Mouse (Mus musculus): ENCODE measurements around the gene Wtip. TPM values are rescaled to one million over a fixed set of nuclear protein-coding genes. Genes with fewer than 3 reads are reported as not detected.

Gene Wtip
- polyA plus RNA-seq, 1 experiment = 43.3 TPM

- peaks cover 92% of the 10 kb centered on the region for H3K36me3 ChIP-seq (ENCODE audit: control insufficient read depth, insufficient read depth, low read length, poor library complexity, severe bottlenecking)
- TF ChIP-seq CTCF (IDR thresholded peaks at IDR 0.05; ENCODE audit: low read depth, low read length) = no peak
- no peak for TF ChIP-seq POLR2A (IDR thresholded peaks at IDR 0.05; ENCODE audit: insufficient read depth, low read length)
- no peak for TF ChIP-seq EP300 (IDR thresholded peaks at IDR 0.05; ENCODE audit: insufficient read depth, low read depth, low read length)
- H3K27ac ChIP-seq (ENCODE audit: insufficient read depth, low read length) = no peak overlapping the region
- no peaks in the 10 kb centered on the region for H3K27me3 ChIP-seq (ENCODE audit: control insufficient read depth, insufficient read depth, low read length, poor library complexity, severe bottlenecking)
- H3K4me3 ChIP-seq (ENCODE audit: low read depth, low read length) = no peak overlapping the region
- H3K4me1 ChIP-seq (ENCODE audit: control insufficient read depth, insufficient read depth, low read length) = no peaks in the 10 kb centered on the region
- H3K9ac ChIP-seq (ENCODE audit: low read depth, poor library complexity, severe bottlenecking) = no peak overlapping the region
- peaks cover 4% of the 10 kb centered on the region for H3K9me3 ChIP-seq (replicated peaks; ENCODE audit: control insufficient read depth, insufficient read depth, low read length, poor library complexity, severe bottlenecking)
These were observed 14.1 kb upstream of the Wtip start for GRCm38 (mm10) chr7:34147193-34147592.

- Histone ChIP-seq H3K9me3 (replicated peaks; ENCODE audit: control insufficient read depth, insufficient read depth, low read length, poor library complexity, severe bottlenecking) (no peaks in the 10 kb centered on the region), H3K36me3 (ENCODE audit: control insufficient read depth, insufficient read depth, low read length, poor library complexity, severe bottlenecking) (peaks cover 50% of the 10 kb centered on the region), H3K27me3 (ENCODE audit: control insufficient read depth, insufficient read depth, low read length, poor library complexity, severe bottlenecking) (no peaks in the 10 kb centered on the region), H3K4me1 (ENCODE audit: control insufficient read depth, insufficient read depth, low read length) (no peaks in the 10 kb centered on the region), H3K27ac (ENCODE audit: insufficient read depth, low read length) (no peak overlapping the region), H3K9ac (ENCODE audit: low read depth, poor library complexity, severe bottlenecking) (no peak overlapping the region), H3K4me3 (ENCODE audit: low read depth, low read length) (no peak overlapping the region)
- TF ChIP-seq POLR2A (IDR thresholded peaks at IDR 0.05; ENCODE audit: insufficient read depth, low read length) (no peak), CTCF (IDR thresholded peaks at IDR 0.05; ENCODE audit: low read depth, low read length) (no peak), EP300 (IDR thresholded peaks at IDR 0.05; ENCODE audit: insufficient read depth, low read depth, low read length) (no peak)
These were observed 8.1 kb upstream of the Wtip start for GRCm38 (mm10) chr7:34141123-34141522.

- Histone ChIP-seq H3K27me3 (ENCODE audit: control insufficient read depth, insufficient read depth, low read length, poor library complexity, severe bottlenecking) (no peaks in the 10 kb centered on the region), H3K4me3 (ENCODE audit: low read depth, low read length) (no peak overlapping the region), H3K27ac (ENCODE audit: insufficient read depth, low read length) (no peak overlapping the region), H3K36me3 (ENCODE audit: control insufficient read depth, insufficient read depth, low read length, poor library complexity, severe bottlenecking) (peaks cover 36% of the 10 kb centered on the region), H3K4me1 (ENCODE audit: control insufficient read depth, insufficient read depth, low read length) (no peaks in the 10 kb centered on the region), H3K9me3 (replicated peaks; ENCODE audit: control insufficient read depth, insufficient read depth, low read length, poor library complexity, severe bottlenecking) (no peaks in the 10 kb centered on the region), H3K9ac (ENCODE audit: low read depth, poor library complexity, severe bottlenecking) (no peak overlapping the region)
- TF ChIP-seq EP300 (IDR thresholded peaks at IDR 0.05; ENCODE audit: insufficient read depth, low read depth, low read length) = no peak
- TF ChIP-seq CTCF (IDR thresholded peaks at IDR 0.05; ENCODE audit: low read depth, low read length) = no peak
- no peak for TF ChIP-seq POLR2A (IDR thresholded peaks at IDR 0.05; ENCODE audit: insufficient read depth, low read length)
These were observed 6.4 kb upstream of the Wtip start for GRCm38 (mm10) chr7:34139493-34139892.

GRCm38 (mm10) chr7:34134336-34134735 is 1.3 kb upstream of the Wtip start:
- Histone ChIP-seq H3K4me1 (ENCODE audit: control insufficient read depth, insufficient read depth, low read length) (no peaks in the 10 kb centered on the region), H3K9ac (ENCODE audit: low read depth, poor library complexity, severe bottlenecking) (no peak overlapping the region), H3K36me3 (ENCODE audit: control insufficient read depth, insufficient read depth, low read length, poor library complexity, severe bottlenecking) (no peaks in the 10 kb centered on the region), H3K27me3 (ENCODE audit: control insufficient read depth, insufficient read depth, low read length, poor library complexity, severe bottlenecking) (no peaks in the 10 kb centered on the region), H3K4me3 (ENCODE audit: low read depth, low read length) (no peak overlapping the region), H3K9me3 (replicated peaks; ENCODE audit: control insufficient read depth, insufficient read depth, low read length, poor library complexity, severe bottlenecking) (no peaks in the 10 kb centered on the region), H3K27ac (ENCODE audit: insufficient read depth, low read length) (no peak overlapping the region)
- TF ChIP-seq EP300 (IDR thresholded peaks at IDR 0.05; ENCODE audit: insufficient read depth, low read depth, low read length) = no peak
- TF ChIP-seq POLR2A (IDR thresholded peaks at IDR 0.05; ENCODE audit: insufficient read depth, low read length) = no peak
- no peak for TF ChIP-seq CTCF (IDR thresholded peaks at IDR 0.05; ENCODE audit: low read depth, low read length)

DNA sequence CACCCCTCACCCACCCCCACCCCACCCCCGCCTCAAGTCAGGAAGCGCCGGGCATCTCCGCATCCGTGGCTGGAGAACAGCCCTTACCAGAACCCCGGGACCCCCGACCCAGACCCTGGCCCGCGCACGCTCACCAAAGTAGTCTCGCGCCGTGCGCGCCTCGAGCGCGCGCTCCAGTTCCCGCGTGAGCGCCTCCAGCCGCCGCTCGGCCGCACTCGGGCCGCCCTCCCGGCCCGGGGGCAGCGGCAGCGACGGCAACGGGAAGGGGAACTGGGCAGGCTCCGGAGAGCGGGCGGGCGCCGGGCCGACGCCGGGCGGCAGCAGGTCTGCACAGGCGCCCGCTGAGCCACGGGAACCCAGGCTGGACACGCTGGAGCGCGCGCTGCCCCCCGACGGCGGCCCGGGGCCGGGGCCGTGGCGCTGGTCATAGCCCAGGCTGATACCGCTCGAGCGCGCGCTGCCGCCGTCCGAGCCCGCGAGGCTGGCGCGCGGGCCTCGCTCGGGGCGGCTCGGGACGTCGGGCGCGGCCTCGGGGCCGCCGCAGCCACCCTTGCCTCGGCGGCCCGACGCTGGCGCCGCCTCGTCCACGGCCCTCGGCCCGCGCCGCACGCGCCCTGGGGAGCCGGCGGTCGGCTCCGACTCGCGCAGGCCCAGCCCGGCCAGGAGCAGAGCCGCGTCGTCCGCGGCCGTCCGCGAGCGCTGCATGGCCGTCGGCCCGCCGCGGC is 551 bp downstream of the Wtip start:
- no peak overlapping the region for H3K27ac ChIP-seq (ENCODE audit: insufficient read depth, low read length)
- no peaks in the 10 kb centered on the region for H3K27me3 ChIP-seq (ENCODE audit: control insufficient read depth, insufficient read depth, low read length, poor library complexity, severe bottlenecking)
- no peaks in the 10 kb centered on the region for H3K4me1 ChIP-seq (ENCODE audit: control insufficient read depth, insufficient read depth, low read length)
- TF ChIP-seq CTCF (IDR thresholded peaks at IDR 0.05; ENCODE audit: low read depth, low read length) = no peak
- TF ChIP-seq EP300 (IDR thresholded peaks at IDR 0.05; ENCODE audit: insufficient read depth, low read depth, low read length) = no peak
- H3K4me3 ChIP-seq (ENCODE audit: low read depth, low read length) = peak overlapping the region; percentile 75
- no peaks in the 10 kb centered on the region for H3K36me3 ChIP-seq (ENCODE audit: control insufficient read depth, insufficient read depth, low read length, poor library complexity, severe bottlenecking)
- peak overlapping the region; percentile 99 for H3K9ac ChIP-seq (ENCODE audit: low read depth, poor library complexity, severe bottlenecking)
- H3K9me3 ChIP-seq (replicated peaks; ENCODE audit: control insufficient read depth, insufficient read depth, low read length, poor library complexity, severe bottlenecking) = no peaks in the 10 kb centered on the region

- Histone ChIP-seq H3K4me3 (ENCODE audit: low read depth, low read length) (peak overlapping the region; percentile 75), H3K36me3 (ENCODE audit: control insufficient read depth, insufficient read depth, low read length, poor library complexity, severe bottlenecking) (no peaks in the 10 kb centered on the region), H3K9ac (ENCODE audit: low read depth, poor library complexity, severe bottlenecking) (peak overlapping the region; percentile 99), H3K4me1 (ENCODE audit: control insufficient read depth, insufficient read depth, low read length) (no peaks in the 10 kb centered on the region), H3K9me3 (replicated peaks; ENCODE audit: control insufficient read depth, insufficient read depth, low read length, poor library complexity, severe bottlenecking) (no peaks in the 10 kb centered on the region), H3K27ac (ENCODE audit: insufficient read depth, low read length) (no peak overlapping the region), H3K27me3 (ENCODE audit: control insufficient read depth, insufficient read depth, low read length, poor library complexity, severe bottlenecking) (no peaks in the 10 kb centered on the region)
- no peak for TF ChIP-seq EP300 (IDR thresholded peaks at IDR 0.05; ENCODE audit: insufficient read depth, low read depth, low read length)
- no peak for TF ChIP-seq CTCF (IDR thresholded peaks at IDR 0.05; ENCODE audit: low read depth, low read length)
These were observed 1.1 kb downstream of the Wtip start for GRCm38 (mm10) chr7:34131959-34132354.
